Mouse (Mus musculus) small intestine, adult 2 months (tissue): ENCODE data around the gene Sgms1.

ENCODE experiments used
- CTCF ChIP-seq: fragments of 200-500 bp; IDR thresholded peaks from 2 replicates; pipeline ENCODE4 v1.5.1; 2012; ENCODE audit warnings: low read depth, mild to moderate bottlenecking, control low read depth, inconsistent platforms, low read length, moderate library complexity, mixed read lengths; ENCODE audit not compliant: insufficient replicate concordance, insufficient read length; ENCODE audit errors: extremely low read depth
- POLR2A ChIP-seq: fragments of 200-500 bp; IDR thresholded peaks from 2 replicates; pipeline ENCODE4 v1.6.1; 2012; ENCODE audit warnings: low read depth, mild to moderate bottlenecking, control low read depth, inconsistent platforms, low read length, moderate library complexity

DNA sequence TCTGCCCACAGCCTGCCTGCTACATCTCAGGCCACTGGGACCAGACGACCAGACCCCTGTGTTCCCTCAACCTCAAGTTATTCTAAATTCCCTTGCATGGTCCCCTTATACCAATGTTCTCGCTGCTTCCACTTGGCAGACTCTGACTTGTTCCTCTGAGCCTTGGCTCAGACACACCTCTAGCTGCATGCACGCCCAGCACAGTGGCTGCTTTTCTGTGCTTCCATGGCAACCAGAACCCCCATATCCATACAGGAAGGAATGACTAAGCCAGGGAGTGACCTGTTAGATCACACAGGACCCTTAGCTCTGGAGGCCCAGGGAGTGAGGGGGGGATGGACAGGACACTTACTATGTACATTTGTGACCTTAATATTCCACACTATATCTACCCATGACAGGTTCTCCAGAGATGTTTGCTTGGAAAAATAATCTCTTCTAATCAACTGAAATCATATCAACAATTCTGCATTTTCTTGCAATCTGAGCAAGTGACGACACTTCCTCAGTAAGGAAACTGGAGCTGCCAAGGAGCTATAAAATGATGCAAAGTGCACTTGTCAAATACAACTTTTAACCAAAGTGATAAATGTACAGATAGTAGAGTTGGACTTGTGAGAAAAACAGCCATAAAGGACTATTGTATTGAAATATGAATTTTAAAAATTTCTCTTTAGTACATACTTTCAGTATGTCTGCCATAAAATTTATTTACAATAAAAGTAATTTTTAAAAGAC, 252.5 kb downstream of the Sgms1 start:
- TF ChIP-seq CTCF (no peak), POLR2A (no peak)
